Mouse (Mus musculus) lung, embryonic 16.5 days (tissue): ENCODE measurements around the gene Ulk4. TPM values are rescaled to one million over a fixed set of nuclear protein-coding genes. Genes with fewer than 3 reads are reported as not detected.

ENCODE experiments used
- ATAC-seq: fragments of 200-750 bp; cut with Nextera tagmentation; 2 replicates; pipeline ENCODE4 v1.8.0; 2017; ENCODE audit warnings: low read depth, mild to moderate bottlenecking, moderate library complexity
- H3K27ac ChIP-seq: fragments of 300-500 bp; sonication (generic); 2 replicates; pipeline ENCODE4 v1.5.1; 2014; ENCODE audit warnings: mild to moderate bottlenecking, control low read depth, low read length
- H3K27me3 ChIP-seq: fragments of 300-500 bp; sonication (generic); 2 replicates; pipeline ENCODE4 v1.6.1; 2014; ENCODE audit warnings: low read depth, low read length, mixed read lengths; ENCODE audit not compliant: control insufficient read depth, insufficient read depth
- H3K36me3 ChIP-seq: fragments of 300-500 bp; sonication (generic); 2 replicates; pipeline ENCODE4 v1.6.1; 2014; ENCODE audit warnings: low read length; ENCODE audit not compliant: control insufficient read depth, insufficient read depth
- H3K4me1 ChIP-seq: fragments of 300-500 bp; sonication (generic); replicated peaks from 2 replicates; pipeline ENCODE4 v1.6.1; 2014; ENCODE audit warnings: low read length, mixed read lengths; ENCODE audit not compliant: control insufficient read depth, insufficient read depth
- H3K4me2 ChIP-seq: fragments of 300-500 bp; sonication (generic); 2 replicates; pipeline ENCODE4 v1.6.1; 2014; ENCODE audit warnings: low read depth, low read length, control low read depth
- H3K4me3 ChIP-seq: fragments of 300-500 bp; sonication (generic); 2 replicates; pipeline ENCODE4 v1.5.1; 2014; ENCODE audit warnings: mild to moderate bottlenecking, low read length, control low read depth
- H3K9ac ChIP-seq: fragments of 300-500 bp; sonication (generic); 2 replicates; pipeline ENCODE4 v1.6.1; 2014; ENCODE audit warnings: low read length, control low read depth
- H3K9me3 ChIP-seq: fragments of 300-500 bp; sonication (generic); 2 replicates; pipeline ENCODE4 v1.6.1; 2016; ENCODE audit warnings: low read length; ENCODE audit not compliant: control insufficient read depth
- WGBS: fragments of 180-500 bp; shearing (Covaris S2); extraction: QIAGEN DNeasy Blood & Tissue Kit; methylation state at CpG from one replicate; pipeline ENCODE4 v1.1.7; 2014; 5-methylcytosine and 5-hydroxymethylcytosine counted together
- polyA plus RNA-seq: library from polyadenylated mRNA; unstranded; fragments of >200 nt; fragmentation: Nextera tagmentation; extraction: Ambion mirVana; gene quantifications from 2 replicates; pipeline ENCODE4 v1.2.1, GENCODE M21; 2015

Ulk4 gene
- polyA plus RNA-seq, 1 experiment from 2014 or later = 155 TPM

DNA sequence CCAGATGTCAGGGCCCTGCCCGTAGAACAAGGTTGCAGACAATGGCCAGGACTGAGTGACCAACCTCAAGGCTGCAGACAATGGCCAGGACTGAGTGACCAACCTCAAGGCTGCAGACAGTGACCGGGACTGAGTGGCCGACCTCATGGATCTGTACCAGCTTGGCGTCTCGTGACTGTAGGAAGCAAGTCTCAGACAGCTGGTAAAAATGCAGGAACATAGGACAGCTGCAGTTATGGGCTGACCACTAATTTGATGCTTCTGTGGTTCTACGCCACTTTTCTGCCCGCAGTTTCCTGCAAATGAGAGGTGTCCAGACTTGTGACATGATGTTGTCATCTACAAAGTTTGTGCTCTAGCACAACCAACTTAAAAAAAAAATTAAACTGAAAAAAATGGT, 16.2 kb upstream of the Ulk4 start:
- 75% methylated on average over 7 of the region's 7 CpGs for WGBS

DNA sequence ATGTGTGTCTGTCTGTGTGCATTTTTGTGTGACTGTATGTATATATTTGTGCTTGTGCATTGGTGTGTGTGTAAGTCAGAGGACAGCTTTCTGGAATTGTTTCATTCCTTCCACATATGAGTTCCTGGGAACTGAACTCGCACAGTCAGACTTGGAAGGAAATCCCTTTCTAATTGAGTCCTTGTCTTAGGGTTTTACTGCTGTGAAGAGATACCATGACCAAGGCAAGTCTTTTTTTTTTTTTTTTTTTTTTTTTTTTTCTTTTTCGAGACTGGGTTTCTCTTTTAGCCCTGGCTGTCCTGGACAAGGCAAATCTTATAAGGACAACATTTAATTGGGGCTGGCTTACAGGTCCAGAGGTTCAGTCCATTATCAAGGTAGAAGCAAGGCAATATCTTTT, 14.3 kb upstream of the Ulk4 start:
- Histone ChIP-seq H3K36me3 (no peaks in the 10 kb centered on the region), H3K4me1 (no peaks in the 10 kb centered on the region), H3K9ac (no peak overlapping the region), H3K27ac (no peak overlapping the region), H3K27me3 (no peaks in the 10 kb centered on the region; the same call in 1 of the 2 replicates), H3K4me3 (no peak overlapping the region), H3K9me3 (no peaks in the 10 kb centered on the region; the same call in 1 of the 2 replicates), H3K4me2 (no peak overlapping the region)
- 77% methylated on average over 2 of the region's 2 CpGs for WGBS
- no peak for ATAC-seq

More for the DNA sequence above, 16.2 kb upstream of the Ulk4 start:
- Histone ChIP-seq H3K27me3 (no peaks in the 10 kb centered on the region; the same call in 1 of the 2 replicates), H3K4me1 (peaks cover 5% of the 10 kb centered on the region; the same call in 1 of the 2 replicates), H3K27ac (no peak overlapping the region), H3K9ac (no peak overlapping the region), H3K4me2 (no peak overlapping the region), H3K4me3 (no peak overlapping the region), H3K9me3 (no peaks in the 10 kb centered on the region; the same call in 1 of the 2 replicates), H3K36me3 (no peaks in the 10 kb centered on the region)
- no peak for ATAC-seq

GRCm38 (mm10) chr9:121286325-121286901, 9.4 kb upstream of the Ulk4 start:
- ATAC-seq = peak; percentile 42
- Histone ChIP-seq H3K4me3 (peak overlapping the region; percentile 59), H3K27me3 (no peaks in the 10 kb centered on the region; the same call in 1 of the 2 replicates), H3K36me3 (no peaks in the 10 kb centered on the region), H3K27ac (no peak overlapping the region), H3K4me1 (0 out of 2 replicates have a peak, but pooled peaks cover 2% of the 10 kb centered on the region), H3K9ac (peak overlapping the region; percentile 65), H3K9me3 (peaks cover 8% of the 10 kb centered on the region; the same call in 1 of the 2 replicates), H3K4me2 (peak overlapping the region; percentile 58)
- 73% methylated on average over 3 of the region's 3 CpGs for WGBS

DNA sequence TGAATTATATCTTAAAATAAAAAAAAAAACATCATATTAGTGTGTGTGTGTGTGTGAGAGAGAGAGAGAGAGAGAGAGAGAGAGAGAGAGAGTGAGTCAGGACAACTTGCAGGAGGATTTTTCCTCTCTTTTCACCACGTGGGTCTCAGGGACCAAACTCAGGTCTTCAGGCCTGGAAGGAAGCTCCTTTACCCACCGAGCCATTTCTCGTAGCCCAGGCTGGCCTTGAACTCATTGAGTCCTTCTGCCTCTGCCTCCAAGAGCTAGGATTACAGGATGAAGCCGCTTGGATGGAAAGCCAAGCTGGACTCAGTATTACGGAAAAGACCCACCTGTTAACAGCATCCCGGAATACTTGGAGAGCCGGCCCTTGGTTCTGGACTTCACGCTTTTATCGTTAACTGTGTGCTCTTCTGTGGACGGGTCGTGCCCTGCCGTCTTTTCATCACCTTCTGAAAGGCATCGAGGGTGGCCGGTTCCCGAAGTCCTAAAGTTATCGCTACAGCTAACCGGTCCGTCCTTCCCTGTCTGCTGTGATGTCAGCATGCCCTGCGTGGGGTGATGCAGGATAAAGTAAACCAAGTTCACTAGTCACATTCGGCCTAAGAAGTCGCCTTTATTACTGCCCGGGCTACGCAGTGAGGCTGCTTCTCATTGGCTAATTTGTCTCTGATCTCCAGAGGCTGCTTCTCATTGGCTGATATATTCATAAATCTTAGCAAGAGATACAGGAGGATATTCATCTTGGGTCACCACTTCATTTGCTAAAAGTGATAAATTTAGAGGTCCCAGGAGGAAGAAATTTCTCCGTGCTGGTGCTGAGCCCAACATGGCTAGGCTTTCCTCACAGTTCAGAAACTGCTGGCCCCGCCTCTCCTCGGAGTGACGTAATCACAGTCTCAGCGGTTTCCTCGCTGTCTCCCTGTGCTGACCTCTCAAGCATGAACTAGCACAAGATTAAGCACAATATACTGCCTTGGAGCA, 8.6 kb upstream of the Ulk4 start:
- ATAC-seq = peak; percentile 87
- peak overlapping the region; percentile 59 for H3K4me3 ChIP-seq
- no peaks in the 10 kb centered on the region for H3K36me3 ChIP-seq
- H3K4me2 ChIP-seq = peak overlapping the region; percentile 58
- peaks cover 8% of the 10 kb centered on the region; the same call in 1 of the 2 replicates for H3K9me3 ChIP-seq
- H3K27ac ChIP-seq = no peak overlapping the region
- 20% methylated on average over 29 of the region's 29 CpGs for WGBS
- peak overlapping the region; percentile 65 for H3K9ac ChIP-seq
- no peaks in the 10 kb centered on the region; the same call in 1 of the 2 replicates for H3K27me3 ChIP-seq
- 0 out of 2 replicates have a peak, but pooled peaks cover 2% of the 10 kb centered on the region for H3K4me1 ChIP-seq

GRCm38 (mm10) chr9:121284422-121284821, 7.4 kb upstream of the Ulk4 start:
- Histone ChIP-seq H3K4me2 (no peak overlapping the region), H3K9me3 (0 out of 2 replicates have a peak, but pooled peaks cover 8% of the 10 kb centered on the region), H3K4me1 (0 out of 2 replicates have a peak, but pooled peaks cover 2% of the 10 kb centered on the region), H3K9ac (no peak overlapping the region), H3K36me3 (no peaks in the 10 kb centered on the region), H3K27me3 (no peaks in the 10 kb centered on the region; the same call in 1 of the 2 replicates), H3K4me3 (no peak overlapping the region), H3K27ac (no peak overlapping the region)
- no peak for ATAC-seq
- WGBS = 87% methylated on average over 3 of the region's 3 CpGs

- H3K4me3 ChIP-seq = no peak overlapping the region
- no peaks in the 10 kb centered on the region for H3K36me3 ChIP-seq
- H3K9me3 ChIP-seq = 0 out of 2 replicates have a peak, but pooled peaks cover 8% of the 10 kb centered on the region
- H3K4me1 ChIP-seq = peaks cover 2% of the 10 kb centered on the region; the same call in 1 of the 2 replicates
- H3K4me2 ChIP-seq = no peak overlapping the region
- no peaks in the 10 kb centered on the region; the same call in 1 of the 2 replicates for H3K27me3 ChIP-seq
- ATAC-seq = no peak
- 97% methylated on average over 6 of the region's 6 CpGs for WGBS
- no peak overlapping the region for H3K27ac ChIP-seq
- H3K9ac ChIP-seq = no peak overlapping the region
Measured at GRCm38 (mm10) chr9:121283620-121284185, 6.7 kb upstream of the Ulk4 start.

- Histone ChIP-seq H3K36me3 (no peaks in the 10 kb centered on the region), H3K4me3 (no peak overlapping the region), H3K27ac (no peak overlapping the region), H3K4me2 (no peak overlapping the region), H3K27me3 (no peaks in the 10 kb centered on the region), H3K9me3 (0 out of 2 replicates have a peak, but pooled peaks cover 8% of the 10 kb centered on the region), H3K9ac (no peak overlapping the region), H3K4me1 (peaks cover 7% of the 10 kb centered on the region)
- ATAC-seq = no peak
- 77% methylated on average over 6 of the region's 6 CpGs for WGBS
Measured at GRCm38 (mm10) chr9:121281891-121282290, 4.9 kb upstream of the Ulk4 start.

GRCm38 (mm10) chr9:121279216-121279615, 2.2 kb upstream of the Ulk4 start:
- H3K4me1 ChIP-seq = peaks cover 11% of the 10 kb centered on the region
- H3K36me3 ChIP-seq = no peaks in the 10 kb centered on the region
- H3K27ac ChIP-seq = no peak overlapping the region
- WGBS = 81% methylated on average over 5 of the region's 5 CpGs
- H3K27me3 ChIP-seq = no peaks in the 10 kb centered on the region
- H3K9ac ChIP-seq = no peak overlapping the region
- H3K4me3 ChIP-seq = no peak overlapping the region
- 0 out of 2 replicates have a peak, but pooled peaks cover 8% of the 10 kb centered on the region for H3K9me3 ChIP-seq
- H3K4me2 ChIP-seq = no peak overlapping the region
- ATAC-seq = no peak
